Mouse (Mus musculus) right cerebral cortex, adult 2 months (tissue): Measurements from ENCODE around the gene H2-T23.
A peak's percentile ranks its signal among the peaks of the same experiment; 100 is the strongest.
"Not testable (repeated sequence)": the region's sequence is repeated elsewhere in the genome, so short reads cannot be mapped to it uniquely, and the experiment has no call there.

Source experiments
- DNase-seq, 2 experiments: peaks; one replicate each; pipeline ENCODE4 v3.0.0; 2021 to 2022; ENCODE audit warnings: low spot score in 2 of 2

H2-T23 gene

GRCm38 (mm10) chr17:36032351-36032875 is at the start of gene H2-T23:
H2-T23 (minus strand) TSS chr17:36032855.
- DNase-seq: not testable (repeated sequence)

- not testable (repeated sequence) for DNase-seq
These were observed 49.2 kb upstream of the H2-T23 start for GRCm38 (mm10) chr17:36081901-36082300.

DNA sequence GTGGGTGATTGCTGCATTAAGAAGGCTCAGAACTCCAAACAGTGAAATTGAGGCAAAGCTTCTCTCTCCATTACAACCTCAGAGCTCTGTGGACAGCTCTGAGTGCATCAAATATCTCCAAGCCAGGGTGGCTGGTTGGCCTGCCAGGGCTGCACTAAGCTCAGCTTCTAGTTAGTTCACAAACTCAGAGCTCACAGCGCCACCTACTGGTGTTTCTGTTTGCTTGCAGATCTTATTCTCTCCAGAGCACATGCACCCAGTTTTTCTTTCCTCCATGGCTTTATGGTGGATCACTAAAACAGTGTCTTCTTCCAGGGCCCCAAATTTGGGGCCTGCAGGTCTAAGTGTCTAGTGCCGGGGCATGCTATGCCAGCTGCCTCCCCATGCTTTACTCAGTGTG is 28.2 kb upstream of the H2-T23 start:
- DNase-seq: peak; percentile 90 to 93

GRCm38 (mm10) chr17:36058362-36058761 is 25.7 kb upstream of the H2-T23 start, which contains the start of gene Gm11127:
Gm11127 (minus strand) TSS chr17:36058371.
- not testable (repeated sequence) for DNase-seq

DNA sequence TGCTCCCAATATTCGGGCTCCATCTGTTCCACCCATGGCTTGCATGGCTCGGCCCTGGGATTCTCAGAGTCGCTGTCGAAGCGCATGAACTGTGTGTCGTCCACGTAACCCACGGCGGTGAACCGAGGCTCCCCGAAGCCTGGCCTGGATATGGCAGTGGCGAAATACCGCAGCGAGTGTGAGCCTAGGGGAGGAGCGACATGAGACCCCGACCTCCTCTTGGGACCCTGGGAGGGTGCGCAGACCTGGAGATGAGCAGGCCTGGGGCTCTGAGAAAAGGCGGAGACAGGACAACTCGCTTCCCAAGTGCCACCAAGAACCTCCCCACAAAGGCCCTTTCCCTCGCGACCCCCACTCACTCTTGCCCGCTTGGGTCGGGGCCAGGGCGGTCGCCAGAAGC is 25.3 kb upstream of the H2-T23 start:
- not testable (repeated sequence) for DNase-seq

GRCm38 (mm10) chr17:36043286-36043685 is 10.6 kb upstream of the H2-T23 start:
- DNase-seq: no peak

GRCm38 (mm10) chr17:36042610-36043169 is 10.0 kb upstream of the H2-T23 start, which contains the start of the genes H2-T22 and Gm6034:
H2-T22 (minus strand) TSS chr17:36042747.
Gm6034 (plus strand) TSS chr17:36042961.
- DNase-seq: peak; percentile 60 to 67

GRCm38 (mm10) chr17:36042055-36042454 is 9.4 kb upstream of the H2-T23 start:
- not testable (repeated sequence) for DNase-seq

GRCm38 (mm10) chr17:36040604-36041003 is 7.9 kb upstream of the H2-T23 start:
- not testable (repeated sequence) for DNase-seq

DNA sequence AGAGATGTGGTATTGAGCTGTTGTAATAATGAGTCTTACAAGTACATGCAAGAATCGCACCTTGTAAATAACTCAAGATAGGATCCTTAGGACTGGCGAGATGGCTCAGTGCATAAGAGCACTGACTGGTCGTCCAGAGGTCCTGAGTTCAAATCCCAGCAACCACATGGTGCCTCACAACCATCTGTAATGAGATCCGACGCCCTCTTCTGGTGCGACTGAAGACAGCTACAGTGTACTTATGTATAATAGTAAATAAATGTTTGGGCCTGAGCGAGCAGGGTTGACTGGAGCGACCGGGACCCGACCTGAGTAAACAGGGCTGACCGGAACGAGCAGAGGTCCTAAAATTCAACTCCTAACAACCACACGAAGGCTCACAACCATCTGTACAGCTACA is 3.5 kb upstream of the H2-T23 start:
- DNase-seq: not testable (repeated sequence)

DNA sequence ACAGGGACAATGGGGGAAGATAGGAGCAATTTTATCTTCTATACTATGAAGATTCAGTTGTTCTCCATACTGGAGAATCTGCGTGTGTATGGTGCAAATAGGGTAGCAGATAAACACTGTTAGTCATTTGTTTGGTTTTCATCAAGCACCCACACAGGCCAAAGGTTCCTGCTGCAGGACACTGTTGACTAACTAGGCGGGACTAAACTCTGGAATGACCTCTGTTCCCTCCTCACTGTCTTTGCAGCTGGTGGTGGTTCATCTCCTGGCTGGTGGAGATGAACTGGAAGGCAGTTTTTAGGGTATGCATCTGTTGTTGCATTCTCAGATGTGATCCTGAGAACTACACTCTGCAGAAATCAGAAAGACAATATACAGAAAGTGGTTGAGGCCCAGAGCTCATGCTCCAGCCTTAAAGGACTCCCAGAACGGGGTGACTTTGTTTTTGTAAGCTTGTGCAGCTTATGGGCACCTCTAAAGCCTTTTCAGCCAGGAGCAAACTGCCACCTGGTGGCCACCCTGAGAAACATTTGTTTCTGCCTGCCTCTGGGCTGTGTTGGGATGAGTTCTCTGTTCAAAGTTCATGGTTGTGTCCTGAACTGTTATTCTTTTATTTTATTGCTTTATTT is 2.5 kb upstream of the H2-T23 start:
- peak; percentile 70 to 73 for DNase-seq

DNA sequence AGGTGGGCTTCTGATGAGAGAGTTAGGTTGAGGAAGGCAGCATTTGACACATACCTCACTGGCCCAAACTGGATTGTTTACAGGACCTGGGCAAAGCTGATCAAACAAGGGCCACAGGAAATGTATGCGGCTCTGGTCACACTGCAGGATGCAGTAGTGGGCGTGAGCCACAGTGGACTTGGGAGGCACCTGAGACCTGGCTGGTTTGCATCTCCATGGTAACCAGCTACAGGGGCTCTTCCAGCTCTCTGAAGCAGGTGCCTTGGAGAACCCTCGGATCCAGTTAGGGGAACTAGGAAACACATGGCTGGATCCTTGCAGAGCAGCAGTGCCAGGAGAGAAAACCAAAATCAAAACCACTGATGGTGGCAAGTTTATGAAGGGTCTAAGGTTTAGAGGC is 1.9 kb upstream of the H2-T23 start:
- not testable (repeated sequence) for DNase-seq

DNA sequence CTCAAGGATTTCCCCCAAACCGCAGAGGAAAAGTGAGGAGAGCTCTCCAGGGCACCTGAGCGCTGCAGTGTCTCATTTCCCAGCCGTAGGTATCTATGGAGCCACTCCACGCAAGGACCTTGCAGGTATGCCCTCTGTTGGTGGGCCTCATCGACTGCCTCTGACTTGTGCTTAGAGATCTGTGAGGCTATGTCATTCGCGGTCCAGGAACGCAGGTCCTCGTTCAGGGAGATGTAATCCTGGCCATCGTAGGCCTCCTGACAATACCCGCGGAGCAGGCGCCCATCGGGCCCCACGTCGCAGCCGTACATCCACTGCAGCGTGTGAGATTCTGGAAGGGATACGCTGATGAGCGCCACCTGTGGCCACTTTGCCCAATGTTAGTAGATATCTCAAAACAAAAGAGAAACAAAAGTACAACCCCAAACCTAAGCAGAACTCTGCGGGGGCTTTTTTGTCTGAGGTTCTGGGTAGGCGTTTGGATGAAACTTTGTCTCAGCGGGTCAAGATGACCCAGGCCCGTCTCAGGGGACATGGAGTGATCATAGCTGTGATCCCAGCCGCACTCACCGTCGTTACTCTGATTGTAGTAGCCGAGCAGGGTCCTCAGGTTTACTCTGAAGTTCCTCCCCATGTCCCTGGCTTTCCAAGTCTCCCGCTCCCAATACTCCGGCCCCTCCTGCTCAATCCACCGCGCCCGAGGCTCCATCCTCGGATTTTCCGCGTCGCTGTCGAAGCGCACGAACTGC is 898 bp downstream of the H2-T23 start:
- peak; percentile 47 to 80 for DNase-seq

GRCm38 (mm10) chr17:36030703-36031582 is 1.7 kb downstream of the H2-T23 start:
- not testable (repeated sequence) for DNase-seq

- DNase-seq: not testable (repeated sequence)
These were observed 2.5 kb downstream of the H2-T23 start for GRCm38 (mm10) chr17:36030046-36030702.

GRCm38 (mm10) chr17:36028879-36029619 is 3.6 kb downstream of the H2-T23 start:
- DNase-seq: no peak

DNA sequence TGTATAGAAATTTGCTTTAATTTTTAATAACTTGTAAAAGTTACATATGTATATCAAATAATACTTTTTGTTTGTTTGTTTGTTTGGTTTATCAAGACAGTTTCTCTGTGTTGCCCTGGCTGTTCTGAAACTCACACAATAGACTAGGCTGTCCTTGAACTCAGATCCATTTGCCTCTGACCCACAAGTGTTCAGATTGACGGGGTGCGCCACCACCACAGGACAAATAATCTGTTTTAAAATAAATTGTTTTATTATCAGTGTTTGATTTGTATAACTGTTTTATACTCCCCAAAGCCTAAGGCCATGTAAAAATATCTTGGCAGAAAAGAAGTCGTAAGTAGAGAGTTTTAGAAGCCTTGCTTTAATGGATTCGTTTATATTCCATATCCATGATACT is 5.0 kb downstream of the H2-T23 start:
- no peak for DNase-seq

DNA sequence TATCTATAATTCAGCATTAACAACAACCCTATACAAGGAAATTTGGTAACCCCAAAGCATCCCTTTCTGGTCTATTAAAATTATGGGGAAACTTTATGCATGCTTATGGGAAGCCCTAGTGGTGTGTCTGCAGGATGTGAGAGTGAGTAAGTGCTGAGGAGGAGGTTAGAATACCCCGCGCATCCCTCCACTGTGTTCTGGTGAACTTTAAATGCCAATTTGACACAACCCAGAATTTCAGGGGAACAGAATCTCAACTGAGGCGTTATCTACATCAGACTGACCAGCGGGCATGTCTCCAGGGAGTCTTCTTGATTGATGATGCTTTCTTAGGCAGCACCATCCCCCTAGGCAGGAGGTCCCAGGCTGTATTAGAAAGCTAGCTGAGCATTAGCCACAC is 6.8 kb downstream of the H2-T23 start:
- DNase-seq: no peak

GRCm38 (mm10) chr17:36025197-36025596 is 7.5 kb downstream of the H2-T23 start:
- no peak for DNase-seq
